Mouse (Mus musculus): Measurements from ENCODE around the gene Apopt1. TPM values are rescaled to one million over a fixed set of nuclear protein-coding genes. Genes with fewer than 3 reads are reported as not detected.
A peak's percentile ranks its signal among the peaks of the same experiment; 100 is the strongest.

The Apopt1 gene
- polyA plus RNA-seq, 1 experiment from 2014 or later, result 55.4 TPM

- H3K9ac ChIP-seq (ENCODE audit: low read length), result peak overlapping the region; percentile 58
- H3K4me2 ChIP-seq (ENCODE audit: low read depth, low read length, severe bottlenecking), result peak overlapping the region; percentile 40; the same call in 1 of the 2 replicates
- WGBS, result 35% methylated on average over 13 of the region's 13 CpGs
- peak; percentile 33 for ATAC-seq (replicated peaks; ENCODE audit: low FRiP score)
- H3K27ac ChIP-seq (ENCODE audit: low read depth, low read length), result peak overlapping the region; percentile 95
- peaks cover 53% of the 10 kb centered on the region for H3K4me1 ChIP-seq (replicated peaks; ENCODE audit: control insufficient read depth, insufficient read depth, low read length)
- no peaks in the 10 kb centered on the region for H3K9me3 ChIP-seq (ENCODE audit: control insufficient read depth, low read length)
- H3K4me3 ChIP-seq (ENCODE audit: low read depth, low read length), result no peak overlapping the region
- peak; percentile 79 for DNase-seq (ENCODE audit: low spot score)
- H3K27me3 ChIP-seq (ENCODE audit: control insufficient read depth, insufficient read depth, low read length), result no peaks in the 10 kb centered on the region
- no peaks in the 10 kb centered on the region for H3K36me3 ChIP-seq (ENCODE audit: control insufficient read depth, insufficient read depth, low read length)
Measured at GRCm38 (mm10) chr12:111694880-111695804, 17.9 kb upstream of the Apopt1 start.

GRCm38 (mm10) chr12:111696239-111696638, 16.8 kb upstream of the Apopt1 start:
- no peaks in the 10 kb centered on the region for H3K9me3 ChIP-seq (ENCODE audit: control insufficient read depth, low read length)
- ATAC-seq (replicated peaks; ENCODE audit: low FRiP score), result no peak
- H3K27me3 ChIP-seq (ENCODE audit: control insufficient read depth, insufficient read depth, low read length), result no peaks in the 10 kb centered on the region
- H3K9ac ChIP-seq (ENCODE audit: low read length), result peak overlapping the region; percentile 58; the same call in 1 of the 2 replicates
- H3K27ac ChIP-seq (ENCODE audit: low read depth, low read length), result peak overlapping the region; percentile 95
- H3K4me1 ChIP-seq (replicated peaks; ENCODE audit: control insufficient read depth, insufficient read depth, low read length), result peaks cover 47% of the 10 kb centered on the region
- peak; percentile 86 for DNase-seq (ENCODE audit: low spot score)
- WGBS, result 23% methylated on average over 6 of the region's 6 CpGs
- H3K4me3 ChIP-seq (ENCODE audit: low read depth, low read length), result no peak overlapping the region
- no peak overlapping the region for H3K4me2 ChIP-seq (ENCODE audit: low read depth, low read length, severe bottlenecking)
- no peaks in the 10 kb centered on the region for H3K36me3 ChIP-seq (ENCODE audit: control insufficient read depth, insufficient read depth, low read length)

GRCm38 (mm10) chr12:111697708-111698107, 15.4 kb upstream of the Apopt1 start:
- Histone ChIP-seq H3K4me2 (ENCODE audit: low read depth, low read length, severe bottlenecking) (no peak overlapping the region), H3K27me3 (ENCODE audit: control insufficient read depth, insufficient read depth, low read length) (no peaks in the 10 kb centered on the region), H3K9ac (ENCODE audit: low read length) (no peak overlapping the region), H3K4me3 (ENCODE audit: low read depth, low read length) (no peak overlapping the region), H3K36me3 (ENCODE audit: control insufficient read depth, insufficient read depth, low read length) (no peaks in the 10 kb centered on the region), H3K27ac (ENCODE audit: low read depth, low read length) (no peak overlapping the region), H3K9me3 (ENCODE audit: control insufficient read depth, low read length) (no peaks in the 10 kb centered on the region), H3K4me1 (replicated peaks; ENCODE audit: control insufficient read depth, insufficient read depth, low read length) (peaks cover 34% of the 10 kb centered on the region)
- DNase-seq (ENCODE audit: low spot score), result no peak
- WGBS, result 78% methylated on average over 4 of the region's 4 CpGs
- ATAC-seq (replicated peaks; ENCODE audit: low FRiP score), result no peak

GRCm38 (mm10) chr12:111698346-111698913, 14.6 kb upstream of the Apopt1 start:
- H3K4me1 ChIP-seq (replicated peaks; ENCODE audit: control insufficient read depth, insufficient read depth, low read length), result peaks cover 27% of the 10 kb centered on the region
- no peaks in the 10 kb centered on the region for H3K27me3 ChIP-seq (ENCODE audit: control insufficient read depth, insufficient read depth, low read length)
- DNase-seq (ENCODE audit: low spot score), result no peak
- WGBS, result 90% methylated on average over 6 of the region's 6 CpGs
- H3K9ac ChIP-seq (ENCODE audit: low read length), result no peak overlapping the region
- ATAC-seq (replicated peaks; ENCODE audit: low FRiP score), result no peak
- no peak overlapping the region for H3K4me3 ChIP-seq (ENCODE audit: low read depth, low read length)
- H3K9me3 ChIP-seq (ENCODE audit: control insufficient read depth, low read length), result no peaks in the 10 kb centered on the region
- H3K4me2 ChIP-seq (ENCODE audit: low read depth, low read length, severe bottlenecking), result no peak overlapping the region
- no peak overlapping the region for H3K27ac ChIP-seq (ENCODE audit: low read depth, low read length)
- no peaks in the 10 kb centered on the region for H3K36me3 ChIP-seq (ENCODE audit: control insufficient read depth, insufficient read depth, low read length)

GRCm38 (mm10) chr12:111699542-111699941, 13.5 kb upstream of the Apopt1 start:
- no peak overlapping the region for H3K9ac ChIP-seq (ENCODE audit: low read length)
- no peak overlapping the region for H3K4me3 ChIP-seq (ENCODE audit: low read depth, low read length)
- ATAC-seq (replicated peaks; ENCODE audit: low FRiP score) (no peak), DNase-seq (ENCODE audit: low spot score) (no peak)
- 87% methylated on average over 4 of the region's 4 CpGs for WGBS
- H3K27me3 ChIP-seq (ENCODE audit: control insufficient read depth, insufficient read depth, low read length), result no peaks in the 10 kb centered on the region
- H3K27ac ChIP-seq (ENCODE audit: low read depth, low read length), result no peak overlapping the region
- peaks cover 21% of the 10 kb centered on the region for H3K4me1 ChIP-seq (replicated peaks; ENCODE audit: control insufficient read depth, insufficient read depth, low read length)
- no peaks in the 10 kb centered on the region for H3K9me3 ChIP-seq (ENCODE audit: control insufficient read depth, low read length)
- H3K4me2 ChIP-seq (ENCODE audit: low read depth, low read length, severe bottlenecking), result no peak overlapping the region
- no peaks in the 10 kb centered on the region for H3K36me3 ChIP-seq (ENCODE audit: control insufficient read depth, insufficient read depth, low read length)

GRCm38 (mm10) chr12:111700920-111701458, 12.1 kb upstream of the Apopt1 start:
- H3K27ac ChIP-seq (ENCODE audit: low read depth, low read length), result no peak overlapping the region
- WGBS, result 77% methylated on average over 9 of the region's 9 CpGs

GRCm38 (mm10) chr12:111703301-111703700, 9.8 kb upstream of the Apopt1 start:
- Histone ChIP-seq H3K9ac (ENCODE audit: low read length) (no peak overlapping the region), H3K4me1 (replicated peaks; ENCODE audit: control insufficient read depth, insufficient read depth, low read length) (0 out of 2 replicates have a peak, but pooled peaks cover 7% of the 10 kb centered on the region), H3K4me3 (ENCODE audit: low read depth, low read length) (no peak overlapping the region), H3K36me3 (ENCODE audit: control insufficient read depth, insufficient read depth, low read length) (no peaks in the 10 kb centered on the region), H3K27me3 (ENCODE audit: control insufficient read depth, insufficient read depth, low read length) (no peaks in the 10 kb centered on the region), H3K27ac (ENCODE audit: low read depth, low read length) (no peak overlapping the region), H3K4me2 (ENCODE audit: low read depth, low read length, severe bottlenecking) (no peak overlapping the region), H3K9me3 (ENCODE audit: control insufficient read depth, low read length) (no peaks in the 10 kb centered on the region)
- DNase-seq (ENCODE audit: low spot score), result no peak
- WGBS, result 79% methylated on average over 3 of the region's 3 CpGs
- ATAC-seq (replicated peaks; ENCODE audit: low FRiP score), result no peak

More at GRCm38 (mm10) chr12:111700920-111701458, 12.1 kb upstream of the Apopt1 start:
- H3K9ac ChIP-seq (ENCODE audit: low read length), result no peak overlapping the region
- no peaks in the 10 kb centered on the region for H3K9me3 ChIP-seq (ENCODE audit: control insufficient read depth, low read length)
- peaks cover 12% of the 10 kb centered on the region for H3K4me1 ChIP-seq (replicated peaks; ENCODE audit: control insufficient read depth, insufficient read depth, low read length)
- H3K4me3 ChIP-seq (ENCODE audit: low read depth, low read length), result no peak overlapping the region
- ATAC-seq (replicated peaks; ENCODE audit: low FRiP score), result no peak
- H3K4me2 ChIP-seq (ENCODE audit: low read depth, low read length, severe bottlenecking), result no peak overlapping the region
- no peaks in the 10 kb centered on the region for H3K36me3 ChIP-seq (ENCODE audit: control insufficient read depth, insufficient read depth, low read length)
- no peaks in the 10 kb centered on the region for H3K27me3 ChIP-seq (ENCODE audit: control insufficient read depth, insufficient read depth, low read length)
- no peak for DNase-seq (ENCODE audit: low spot score)

- Histone ChIP-seq H3K4me3 (ENCODE audit: low read depth, low read length) (no peak overlapping the region), H3K27me3 (ENCODE audit: control insufficient read depth, insufficient read depth, low read length) (no peaks in the 10 kb centered on the region), H3K9me3 (ENCODE audit: control insufficient read depth, low read length) (no peaks in the 10 kb centered on the region), H3K4me2 (ENCODE audit: low read depth, low read length, severe bottlenecking) (no peak overlapping the region), H3K36me3 (ENCODE audit: control insufficient read depth, insufficient read depth, low read length) (0 out of 2 replicates have a peak, but pooled peaks cover 6% of the 10 kb centered on the region), H3K9ac (ENCODE audit: low read length) (no peak overlapping the region; the same call in 1 of the 2 replicates), H3K27ac (ENCODE audit: low read depth, low read length) (peak overlapping the region; percentile 39; the same call in 1 of the 2 replicates), H3K4me1 (replicated peaks; ENCODE audit: control insufficient read depth, insufficient read depth, low read length) (0 out of 2 replicates have a peak, but pooled peaks cover 7% of the 10 kb centered on the region)
- DNase-seq (ENCODE audit: low spot score) (peak; percentile 66), ATAC-seq (replicated peaks; ENCODE audit: low FRiP score) (no peak)
- WGBS, result 66% methylated on average over 9 of the region's 9 CpGs
Measured at GRCm38 (mm10) chr12:111704609-111705008, 8.5 kb upstream of the Apopt1 start.

All from forebrain, embryonic 11.5 days (tissue).